In the genomic region with DNA sequence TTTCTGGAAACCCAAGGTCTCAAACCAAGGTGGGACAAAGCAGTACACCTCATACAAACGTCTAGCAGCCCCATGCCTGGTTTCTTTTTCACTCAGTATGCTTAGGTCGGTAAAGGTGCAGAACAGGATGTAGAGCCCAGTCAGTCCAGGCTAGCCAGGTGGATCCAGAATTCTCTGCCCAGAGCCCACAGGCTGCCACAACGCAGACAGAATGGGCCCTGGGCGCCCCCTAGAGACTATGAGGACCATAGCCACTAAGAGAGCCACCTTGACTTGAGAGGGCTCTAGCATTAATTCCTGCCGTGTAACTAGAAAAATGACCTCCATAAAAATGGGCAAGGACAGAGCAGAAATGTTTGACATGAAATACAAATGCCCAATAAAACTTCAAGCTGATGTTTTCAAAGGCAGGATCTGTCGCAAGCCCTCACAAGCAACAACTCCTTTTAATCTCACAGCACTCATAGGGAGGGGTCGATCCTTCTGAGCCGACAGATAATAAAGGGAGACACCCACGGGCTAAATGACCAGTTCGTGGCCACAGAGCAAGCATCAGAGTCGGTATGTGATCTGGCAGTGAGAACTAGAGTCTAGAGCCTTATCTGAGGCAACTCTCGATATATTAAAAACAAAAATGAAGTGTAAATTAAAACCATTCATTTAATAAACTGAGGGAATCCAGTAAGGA, we compare ENCODE assay signal across 8 mouse cellular contexts. TPM values are rescaled to one million over a fixed set of nuclear protein-coding genes. Genes with fewer than 3 reads are reported as not detected.
DNase-seq lines count a peak whose midpoint lies in the region; ATAC-seq and TF ChIP-seq lines count a peak whose summit lies in the region.

No protein-coding gene starts in this region.

- H3K27me3 ChIP-seq in heart, embryonic 12.5 days (replicated peaks), result no peaks in the 10 kb centered on the region
- H3K27me3 ChIP-seq in embryonic facial prominence, embryonic 10.5 days (replicated peaks; ENCODE audit: low read depth, poor library complexity, severe bottlenecking), result no peaks in the 10 kb centered on the region
- no peaks in the 10 kb centered on the region for H3K27me3 ChIP-seq in heart, embryonic 10.5 days (ENCODE audit: insufficient read depth, poor library complexity, severe bottlenecking)
- H3K27me3 ChIP-seq in liver, embryonic 16.5 days (ENCODE audit: control insufficient read depth, insufficient read depth, low read depth, low read length), result no peaks in the 10 kb centered on the region
- no peaks in the 10 kb centered on the region for H3K27me3 ChIP-seq in small intestine, adult 2 months (ENCODE audit: control insufficient read depth, insufficient read depth, low read length)

- H3K4me2 ChIP-seq in heart, embryonic 12.5 days, result no peak overlapping the region
- H3K4me2 ChIP-seq in liver, embryonic 16.5 days (ENCODE audit: low read depth, low read length), result no peak overlapping the region

- peaks cover 38% of the 10 kb centered on the region for H3K4me1 ChIP-seq in heart, embryonic 12.5 days (replicated peaks)
- H3K4me1 ChIP-seq in embryonic facial prominence, embryonic 10.5 days, result peaks cover 42% of the 10 kb centered on the region
- peaks cover 22% of the 10 kb centered on the region for H3K4me1 ChIP-seq in heart, embryonic 10.5 days
- H3K4me1 ChIP-seq in liver, embryonic 16.5 days (ENCODE audit: control insufficient read depth, low read depth, low read length), result no peaks in the 10 kb centered on the region; the same call in 1 of the 2 replicates
- peaks cover 2% of the 10 kb centered on the region for H3K4me1 ChIP-seq in small intestine, adult 2 months (ENCODE audit: control insufficient read depth, insufficient read depth, insufficient read length, low read length)

- DNase-seq in heart, adult 11 months, result peak; percentile 96
- peak; percentile 79 for DNase-seq in adrenal gland, postnatal 14 days
- DNase-seq in embryonic facial prominence, embryonic 10.5 days (ENCODE audit: low spot score), result peak; percentile 59
- peak; percentile 82 for DNase-seq in heart, embryonic 10.5 days (ENCODE audit: low spot score)
- DNase-seq in kidney, postnatal 4 days, result peak; percentile 70 to 77

- H3K27ac ChIP-seq in heart, embryonic 12.5 days (ENCODE audit: poor library complexity, severe bottlenecking), result no peak overlapping the region
- H3K27ac ChIP-seq in embryonic facial prominence, embryonic 10.5 days (replicated peaks), result no peak overlapping the region
- H3K27ac ChIP-seq in heart, embryonic 10.5 days, result no peak overlapping the region
- H3K27ac ChIP-seq in liver, embryonic 16.5 days (ENCODE audit: low read length), result no peak overlapping the region
- no peak overlapping the region for H3K27ac ChIP-seq in small intestine, adult 2 months (ENCODE audit: insufficient read depth, low read depth, low read length)

- H3K4me3 ChIP-seq in heart, embryonic 12.5 days, result no peak overlapping the region
- no peak overlapping the region for H3K4me3 ChIP-seq in embryonic facial prominence, embryonic 10.5 days
- no peak overlapping the region for H3K4me3 ChIP-seq in heart, embryonic 10.5 days
- no peak overlapping the region for H3K4me3 ChIP-seq in liver, embryonic 16.5 days (ENCODE audit: low read depth, low read length)
- no peak overlapping the region for H3K4me3 ChIP-seq in small intestine, adult 2 months (ENCODE audit: low read depth, low read length)

- no peak overlapping the region for H3K9ac ChIP-seq in heart, embryonic 12.5 days
- H3K9ac ChIP-seq in liver, embryonic 16.5 days (ENCODE audit: low read depth, low read length), result no peak overlapping the region

- no peaks in the 10 kb centered on the region for H3K36me3 ChIP-seq in heart, embryonic 12.5 days
- H3K36me3 ChIP-seq in embryonic facial prominence, embryonic 10.5 days (replicated peaks), result no peaks in the 10 kb centered on the region
- no peaks in the 10 kb centered on the region for H3K36me3 ChIP-seq in heart, embryonic 10.5 days
- H3K36me3 ChIP-seq in liver, embryonic 16.5 days (ENCODE audit: control insufficient read depth, insufficient read depth), result no peaks in the 10 kb centered on the region
- H3K36me3 ChIP-seq in small intestine, adult 2 months (ENCODE audit: control insufficient read depth, insufficient read depth, low read length), result no peaks in the 10 kb centered on the region

- 25% methylated on average over 12 of the region's 12 CpGs for WGBS in heart, embryonic 12.5 days
- 45% methylated on average over 12 of the region's 12 CpGs for WGBS in embryonic facial prominence, embryonic 10.5 days
- WGBS in heart, embryonic 10.5 days, result 31% methylated on average over 12 of the region's 12 CpGs
- WGBS in liver, embryonic 16.5 days (ENCODE audit: insufficient replicate concordance), result 15% methylated on average over 12 of the region's 12 CpGs
- WGBS in small intestine, adult 2 months, result 18% methylated on average over 12 of the region's 12 CpGs

- TF ChIP-seq POLR2A in small intestine, adult 2 months (IDR thresholded peaks at IDR 0.05; ENCODE audit: low read depth, low read length), result no peak

- H3K9me3 ChIP-seq in heart, embryonic 12.5 days (replicated peaks), result no peaks in the 10 kb centered on the region
- H3K9me3 ChIP-seq in embryonic facial prominence, embryonic 10.5 days, result no peaks in the 10 kb centered on the region
- H3K9me3 ChIP-seq in heart, embryonic 10.5 days, result no peaks in the 10 kb centered on the region
- H3K9me3 ChIP-seq in liver, embryonic 16.5 days (replicated peaks; ENCODE audit: control insufficient read depth, low read length), result no peaks in the 10 kb centered on the region

- ATAC-seq in heart, embryonic 12.5 days (ENCODE audit: insufficient number of reproducible peaks, low FRiP score), result no peak
- peak; percentile 35; the same call in 1 of the 2 replicates for ATAC-seq in liver, embryonic 16.5 days (ENCODE audit: low read depth)

- TF ChIP-seq CTCF in small intestine, adult 2 months (IDR thresholded peaks at IDR 0.05; ENCODE audit: extremely low read depth, insufficient read length, insufficient replicate concordance, low read depth, low read length), result peak; percentile 79

RNA-seq across cellular contexts. Expression of gene Zfp90, which starts 11.7 kb away (rescaled TPM):
- 13.8 and 14.1 TPM in 2 replicates for polyA plus RNA-seq in heart, embryonic 12.5 days (2016; fragmentation: Nextera tagmentation; extraction: Ambion mirVana)
- 5.3 and 8.3 TPM in 2 replicates for total RNA-seq in adrenal gland, postnatal 14 days (2021)
- 24.5 and 26.4 TPM in 2 replicates for polyA plus RNA-seq in embryonic facial prominence, embryonic 10.5 days (2016; fragmentation: Nextera tagmentation; extraction: Ambion mirVana)
- polyA plus RNA-seq in heart, embryonic 10.5 days (2016; fragmentation: Nextera tagmentation; extraction: Ambion mirVana), result 12.5 and 19.3 TPM in 2 replicates
- 2.1 and 2.8 TPM in 2 replicates for polyA plus RNA-seq in liver, embryonic 16.5 days (2015; fragmentation: Nextera tagmentation; extraction: Ambion mirVana)
- polyA plus RNA-seq in small intestine, adult 2 months (2012; rRNA removed), result 0.60 and 0.70 TPM in 2 replicates
